Mouse (Mus musculus) left cerebral cortex, postnatal 10 days (tissue): Measurements from ENCODE around the gene Spon1. TPM values are rescaled to one million over a fixed set of nuclear protein-coding genes. Genes with fewer than 3 reads are reported as not detected.

Experiments used
- DNase-seq, 2 experiments: peaks; one replicate each; pipeline ENCODE4 v3.0.0; 2021 to 2022; ENCODE audit warnings: low spot score in 2 of 2, mixed read lengths in 1 of 2; ENCODE audit errors: extremely low spot score in 1 of 2
- intact Hi-C: fragments of 180-260 bp; cut with DNase I; formaldehyde crosslinking; loops from one replicate; pipeline ENCODE4 v1.15.1; 2025
- total RNA-seq, 2 experiments: library from RNA; stranded (reverse); gene quantifications; 2 replicates each; pipeline ENCODE4 v1.2.3; 2021

Gene Spon1
- total RNA-seq, 2 experiments from 2014 or later: 46.6 to 49.5 TPM

DNA sequence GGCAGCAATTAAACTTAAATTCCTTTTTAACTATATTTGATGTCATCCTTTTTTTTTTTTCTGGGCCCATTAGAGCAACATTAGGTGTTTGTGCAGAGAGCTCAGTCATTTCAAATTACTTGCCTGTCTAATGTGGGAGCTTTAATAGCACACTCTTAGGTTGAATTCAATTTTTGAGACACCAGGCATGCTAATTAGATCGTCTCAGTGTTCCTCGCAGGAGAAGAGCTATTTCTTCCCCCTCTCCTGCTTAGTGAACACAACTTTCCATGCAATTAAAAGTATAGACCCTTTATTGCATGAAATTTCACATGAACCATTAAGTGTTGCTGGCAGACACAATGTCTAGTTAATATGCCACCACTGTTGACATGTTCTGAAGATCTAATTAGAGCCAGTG lies 189.6 kb downstream of the Spon1 start:
- DNase-seq: no peak
- intact Hi-C loops: no loop called here

DNA sequence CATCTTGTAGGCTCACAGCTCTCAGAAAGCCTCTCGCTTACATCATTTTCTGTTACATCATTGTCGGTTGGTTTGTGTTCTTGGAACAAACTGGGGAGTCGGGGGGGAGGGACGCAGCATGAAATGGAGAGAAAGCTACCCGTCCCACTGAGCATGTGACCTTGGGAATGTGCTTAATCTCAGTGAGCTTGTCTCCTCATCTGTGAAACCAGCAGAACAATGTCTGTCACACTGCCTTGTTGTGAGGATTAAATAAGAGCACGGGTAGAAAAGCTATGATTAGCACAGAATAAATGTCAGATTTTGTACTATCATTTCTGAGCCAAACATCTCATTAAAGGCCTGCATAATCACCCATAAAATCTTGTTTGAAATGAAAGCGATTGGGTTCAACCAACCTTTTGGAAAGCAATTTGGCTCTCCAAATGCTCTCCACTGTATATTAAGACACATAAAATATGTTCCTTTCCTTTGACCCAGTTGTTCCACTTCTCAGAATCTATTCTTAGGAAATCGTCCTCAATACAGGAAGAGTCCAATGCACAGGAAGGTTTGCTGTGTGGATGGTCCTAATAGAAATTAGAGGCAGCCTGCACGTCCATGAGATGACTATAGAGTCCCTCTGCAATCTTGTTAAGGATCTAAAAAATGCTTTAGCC lies 195.2 kb downstream of the Spon1 start:
- no peak for DNase-seq
- intact Hi-C loops: no loop called here

DNA sequence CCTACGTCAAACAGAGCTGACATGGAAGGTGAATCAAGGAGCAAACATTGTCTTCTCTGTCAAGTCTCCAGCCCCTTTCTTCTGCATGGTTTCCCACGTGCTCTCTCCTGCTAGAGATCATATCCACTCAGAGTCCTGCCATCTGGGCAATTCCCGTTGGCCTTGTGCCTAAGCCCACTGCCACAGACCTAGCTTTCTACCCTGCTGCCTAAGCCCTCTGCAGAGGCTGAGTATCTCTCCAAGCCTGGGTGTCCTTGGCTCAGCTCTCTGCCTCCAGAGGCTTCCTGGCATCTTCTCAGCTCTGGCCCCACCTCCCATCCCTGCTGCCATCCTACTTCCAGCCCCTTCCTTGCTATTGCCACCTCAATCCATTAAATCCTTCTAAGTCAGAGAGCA lies 195.7 kb downstream of the Spon1 start:
- peak; percentile 17 to 48 for DNase-seq
- intact Hi-C loops: no loop called here

DNA sequence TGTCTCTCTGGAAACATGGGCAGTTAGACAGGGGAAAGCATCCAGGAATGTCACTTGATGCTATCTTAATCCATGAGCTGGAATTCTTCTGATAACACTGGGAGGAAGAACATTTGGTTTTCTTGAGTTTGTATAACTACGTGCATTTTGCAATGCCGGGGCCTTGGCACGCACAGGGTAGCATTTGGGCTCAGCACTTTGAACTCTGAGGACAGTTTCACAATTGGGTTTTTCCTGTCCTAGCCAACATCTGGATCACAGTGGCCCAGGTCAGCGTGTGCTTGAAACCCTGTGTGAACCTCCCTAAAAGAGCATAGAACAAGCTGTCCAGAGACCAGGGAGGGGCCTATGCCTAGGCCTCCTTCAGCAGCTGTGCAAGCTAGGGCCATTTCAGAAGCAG lies 196.3 kb downstream of the Spon1 start:
- DNase-seq: no peak
- intact Hi-C loops: no loop called here

DNA sequence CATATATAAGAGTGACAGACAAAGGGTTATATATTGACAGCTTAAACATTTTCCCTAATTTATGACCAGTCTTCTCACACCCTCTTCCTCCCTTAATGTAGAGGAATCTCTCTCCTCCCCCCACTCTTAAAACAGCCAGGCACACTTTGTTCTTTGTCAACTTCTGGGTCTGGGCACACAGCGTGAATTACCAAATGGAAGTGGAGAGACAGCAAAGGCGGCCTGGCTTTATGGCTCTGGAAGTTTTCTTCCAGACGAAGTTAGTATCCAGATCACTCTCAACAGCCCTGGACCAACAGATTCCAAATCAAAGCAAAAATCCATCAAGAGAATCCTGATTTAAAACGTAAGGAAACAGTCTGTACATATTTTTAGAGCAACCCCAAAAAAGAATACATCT lies 198.0 kb downstream of the Spon1 start:
- intact Hi-C loops: no loop called here
- no peak for DNase-seq

DNA sequence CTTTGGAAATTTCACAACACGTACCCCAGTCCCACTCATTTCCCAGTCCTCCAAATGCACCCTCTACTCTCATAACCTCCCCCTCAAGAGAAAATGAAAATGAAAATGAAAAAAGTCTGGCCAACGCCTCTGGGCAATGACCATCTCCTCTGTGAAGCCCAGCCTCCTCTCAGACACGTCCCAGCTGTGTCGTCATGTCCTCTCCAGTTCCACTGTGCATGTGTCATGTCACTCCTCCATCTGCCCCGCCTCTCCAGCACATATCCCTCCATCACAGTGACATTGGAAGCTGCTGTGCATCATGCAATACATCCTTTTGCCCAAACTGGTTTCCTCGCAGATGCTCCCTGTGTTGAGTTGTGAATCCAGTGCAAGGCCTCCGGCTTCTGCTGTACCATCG lies 199.8 kb downstream of the Spon1 start:
- intact Hi-C loops: no loop called here
- DNase-seq: no peak

DNA sequence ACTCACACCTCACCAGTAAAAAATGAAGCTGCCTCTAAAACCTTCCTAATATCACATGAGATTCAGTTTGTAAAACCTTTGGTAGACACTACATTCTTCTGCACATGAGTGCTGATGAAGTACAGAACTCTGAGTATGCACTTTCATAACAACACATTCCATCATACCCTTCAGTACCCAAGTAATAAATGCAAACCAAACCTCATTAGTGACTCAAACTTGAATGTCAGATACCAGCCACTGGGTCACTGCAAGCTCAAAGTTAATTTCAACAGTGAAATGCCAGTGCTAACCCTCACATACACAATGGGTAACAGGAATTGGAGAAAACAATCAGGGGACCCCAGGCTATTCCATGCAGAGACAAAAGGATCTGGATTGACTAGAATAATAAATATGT lies 203.4 kb downstream of the Spon1 start:
- intact Hi-C loops: no loop called here
- DNase-seq: no peak

DNA sequence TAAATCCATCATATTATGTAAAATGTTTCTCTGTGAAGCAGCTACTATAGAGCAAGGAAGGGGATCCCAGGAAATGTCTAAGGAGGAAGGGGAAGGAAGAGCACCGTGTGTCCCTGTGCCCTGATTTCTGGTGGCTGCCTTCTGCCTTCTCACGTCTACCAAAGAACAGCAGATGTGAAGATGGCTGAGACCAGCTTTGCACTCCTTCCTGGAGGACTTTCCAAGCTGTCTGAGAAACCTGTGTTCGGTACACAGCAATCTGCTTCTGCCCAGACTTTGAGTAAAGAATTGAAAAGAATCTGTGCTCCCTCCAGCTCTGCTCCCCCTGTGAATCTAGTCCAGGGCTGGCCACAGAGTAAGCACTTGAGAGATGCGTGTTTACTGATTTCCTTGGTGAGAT lies 206.7 kb downstream of the Spon1 start:
- intact Hi-C loops: no loop called here
- DNase-seq: no peak

DNA sequence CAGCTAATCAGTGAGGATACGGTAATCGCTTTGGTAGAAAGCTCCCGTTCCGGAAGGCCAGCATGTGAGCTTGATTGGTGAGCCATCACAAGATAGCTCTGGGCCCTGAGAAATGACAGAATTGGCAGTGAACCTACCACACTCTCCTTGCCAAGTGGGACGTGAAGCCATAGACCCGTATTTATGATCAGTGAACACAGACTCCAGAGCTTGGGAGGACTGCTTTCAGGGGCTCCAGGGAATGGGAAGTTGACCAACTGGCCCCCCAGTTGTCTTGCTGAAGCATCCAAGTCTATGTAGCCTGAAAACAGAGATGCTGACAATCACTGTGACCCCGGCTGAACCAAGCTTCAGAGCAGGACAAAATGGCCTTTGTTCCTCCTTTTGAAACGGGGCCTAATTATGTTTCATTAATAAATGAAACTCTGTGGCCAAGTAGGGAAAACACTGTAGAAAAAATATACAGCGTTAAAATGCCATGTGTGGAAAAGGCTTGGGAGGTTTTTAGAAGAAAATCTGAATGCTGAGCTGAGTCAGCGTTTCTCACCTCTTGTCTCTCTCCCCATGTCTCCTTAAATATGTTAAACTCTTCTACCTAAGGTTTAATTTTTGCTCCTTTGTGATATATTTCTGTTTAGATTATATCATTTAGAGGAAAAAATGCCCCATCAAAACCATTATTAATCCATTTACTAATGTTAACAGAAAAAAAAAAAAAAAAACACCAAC lies 220.8 kb downstream of the Spon1 start:
- DNase-seq: peak in 1 of 2 experiments; percentile 8
- intact Hi-C loops: no loop called here

DNA sequence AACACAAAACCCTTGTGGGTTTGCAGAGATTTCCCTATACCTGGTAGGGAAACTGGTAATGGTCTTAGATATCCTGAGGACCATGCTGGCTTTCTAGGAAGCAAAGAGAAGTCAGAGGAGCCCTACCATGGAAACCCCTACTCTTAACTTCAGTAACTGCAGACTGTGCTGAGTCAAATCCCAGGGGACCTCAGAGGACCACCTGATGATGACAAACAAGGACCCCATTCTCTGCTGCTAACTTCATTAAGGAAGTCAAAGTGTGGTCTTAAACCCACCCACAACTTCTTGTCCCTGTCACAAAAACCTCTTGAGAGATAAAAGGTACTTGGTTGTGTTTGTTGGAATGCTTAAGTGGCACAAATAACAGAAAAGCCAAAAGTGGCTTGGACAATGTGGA lies 222.4 kb downstream of the Spon1 start:
- intact Hi-C loops: no loop called here
- DNase-seq: no peak

DNA sequence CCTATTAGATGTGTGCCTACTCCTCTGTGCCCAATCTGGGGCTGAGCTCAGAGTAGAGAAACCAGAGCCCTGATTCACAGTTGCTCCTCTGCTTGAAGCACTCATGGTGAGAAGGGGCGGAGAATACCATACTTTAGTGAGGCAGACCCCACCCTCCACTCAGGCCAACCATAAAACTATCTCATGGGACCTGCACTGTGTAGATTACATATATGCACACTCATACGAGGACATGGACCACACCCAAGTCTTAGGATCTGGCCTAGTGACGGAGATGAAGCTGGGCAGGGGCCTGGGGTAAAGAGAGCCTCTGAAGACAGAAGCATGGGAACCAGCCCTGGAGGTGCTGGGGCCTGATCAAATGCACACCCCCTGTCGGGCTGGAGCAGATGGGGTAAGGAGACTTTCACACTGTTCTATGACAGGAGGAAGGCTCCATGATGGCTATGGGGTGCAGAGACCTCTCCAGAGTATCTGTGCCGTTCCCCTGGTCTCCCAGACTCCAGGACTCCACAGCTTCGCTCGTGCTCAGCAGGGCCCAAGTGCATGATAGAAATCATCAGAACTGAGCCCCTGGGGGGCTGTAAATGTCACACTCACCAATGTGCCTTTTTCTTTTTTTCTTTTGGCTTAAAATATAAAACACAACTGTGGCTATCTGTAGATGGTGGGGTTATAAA lies 232.0 kb downstream of the Spon1 start:
- intact Hi-C loops: no loop called here
- no peak for DNase-seq

DNA sequence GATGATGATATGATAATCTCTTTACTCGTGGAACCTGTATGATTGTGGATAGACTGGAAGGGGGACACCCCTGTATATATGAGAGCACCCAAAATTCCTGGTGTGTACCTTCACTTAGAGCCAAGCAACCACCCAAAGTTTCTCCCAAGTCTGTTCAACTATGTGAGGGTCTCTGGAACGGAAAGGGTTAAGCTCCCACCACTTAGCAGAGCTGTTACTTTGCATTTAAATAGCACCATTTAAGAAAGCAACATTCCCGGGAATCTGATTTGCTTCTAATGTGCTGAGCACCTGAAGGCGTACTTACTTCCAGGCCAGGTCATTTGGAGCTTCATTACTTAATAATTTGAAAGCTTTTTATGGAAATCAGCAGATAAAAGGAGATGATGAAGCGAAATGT lies 238.4 kb downstream of the Spon1 start:
- no peak for DNase-seq
- intact Hi-C loops: no loop called here

DNA sequence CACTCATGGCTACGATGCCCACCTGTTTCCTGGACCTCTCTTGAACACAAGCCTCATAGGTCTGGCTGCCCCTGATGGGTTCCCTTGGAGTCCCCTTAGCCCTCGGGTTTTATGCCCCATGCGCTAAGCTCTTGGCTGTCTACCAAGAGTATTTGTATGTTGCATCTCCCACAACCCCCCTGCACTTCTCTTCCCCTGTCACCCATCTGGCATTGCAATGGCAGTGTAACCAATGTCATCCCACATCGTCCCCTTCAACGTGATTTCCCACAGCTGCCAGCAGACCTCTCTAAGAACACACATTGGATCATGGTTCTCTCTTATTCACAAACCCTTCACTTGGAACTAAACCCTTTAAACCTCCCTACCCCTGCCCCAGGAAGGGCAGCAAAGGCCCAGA lies 239.7 kb downstream of the Spon1 start:
- intact Hi-C loops: no loop called here
- DNase-seq: no peak

DNA sequence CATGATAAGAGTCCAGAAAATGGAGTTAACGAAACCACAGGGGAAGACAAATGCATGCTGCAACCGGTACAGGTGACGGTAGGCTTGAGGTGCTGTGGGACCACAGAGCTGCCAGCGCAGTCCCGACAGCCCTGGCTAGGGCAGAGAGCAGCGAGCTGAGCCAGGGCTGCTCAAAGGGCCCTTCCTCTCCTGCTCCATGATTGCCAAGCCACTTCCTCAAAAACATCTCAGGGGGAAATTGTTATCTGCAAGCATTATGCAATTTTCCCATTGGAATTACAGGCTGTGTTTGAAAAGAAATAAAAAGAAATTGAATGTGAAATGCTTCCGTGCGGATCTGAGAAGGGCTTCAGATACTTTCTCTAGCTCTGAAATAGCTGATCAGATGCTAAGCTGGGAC lies 240.7 kb downstream of the Spon1 start:
- intact Hi-C loops: no loop called here
- DNase-seq: no peak

DNA sequence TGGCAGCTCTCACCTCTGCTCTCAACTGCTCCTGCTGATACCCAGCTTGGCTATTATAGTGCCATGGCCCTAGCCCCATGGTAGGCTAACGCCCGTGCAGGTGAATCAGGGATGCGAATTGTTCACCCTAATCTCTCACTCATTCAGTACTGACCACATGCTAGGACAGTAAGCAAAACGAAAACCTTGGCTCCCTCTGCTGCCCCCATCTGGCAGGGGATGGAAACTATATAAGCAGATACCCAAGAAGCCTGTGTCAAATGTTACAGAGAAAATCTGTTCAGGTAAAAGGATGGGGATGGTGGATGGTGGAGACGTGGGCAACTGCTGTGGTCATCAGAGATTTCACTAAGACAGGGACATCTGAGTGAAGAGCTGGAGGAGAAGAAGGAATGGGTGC lies 241.8 kb downstream of the Spon1 start:
- intact Hi-C loops: no loop called here
- no peak for DNase-seq

DNA sequence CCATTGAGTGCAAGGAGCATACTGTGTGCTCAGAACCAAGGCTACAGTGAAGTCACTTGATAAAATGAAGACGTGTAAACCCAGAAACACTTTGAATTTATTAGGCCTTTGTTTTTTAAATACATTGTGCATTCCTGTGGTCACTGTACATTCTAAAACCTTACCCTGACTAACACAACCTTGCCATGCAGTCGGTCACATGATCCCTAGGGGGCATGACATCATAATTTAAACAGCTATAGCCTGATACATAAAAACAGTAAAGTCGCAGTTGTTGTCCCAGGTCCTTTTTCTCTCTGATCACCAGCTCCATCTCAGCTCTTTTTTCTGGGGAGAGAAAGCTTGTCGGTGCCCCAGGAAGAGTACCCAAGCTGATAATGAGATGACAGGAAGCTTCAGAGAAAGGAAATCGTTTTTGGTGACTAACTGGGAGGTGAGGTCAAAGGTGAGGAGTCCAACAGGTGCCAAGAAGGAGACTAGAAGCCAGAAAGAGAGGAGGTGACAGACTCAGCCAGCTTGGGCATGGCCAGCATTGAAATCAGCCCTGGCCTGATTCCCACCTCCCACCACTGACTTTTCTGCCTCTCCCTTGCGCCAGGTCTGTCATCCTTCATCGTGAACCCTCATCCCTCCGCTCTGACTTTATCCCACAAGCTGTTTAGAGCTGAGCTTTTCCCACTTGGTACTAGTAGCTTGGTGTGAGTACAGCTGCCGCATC lies 246.1 kb downstream of the Spon1 start:
- no peak for DNase-seq
- intact Hi-C loops: no loop called here

DNA sequence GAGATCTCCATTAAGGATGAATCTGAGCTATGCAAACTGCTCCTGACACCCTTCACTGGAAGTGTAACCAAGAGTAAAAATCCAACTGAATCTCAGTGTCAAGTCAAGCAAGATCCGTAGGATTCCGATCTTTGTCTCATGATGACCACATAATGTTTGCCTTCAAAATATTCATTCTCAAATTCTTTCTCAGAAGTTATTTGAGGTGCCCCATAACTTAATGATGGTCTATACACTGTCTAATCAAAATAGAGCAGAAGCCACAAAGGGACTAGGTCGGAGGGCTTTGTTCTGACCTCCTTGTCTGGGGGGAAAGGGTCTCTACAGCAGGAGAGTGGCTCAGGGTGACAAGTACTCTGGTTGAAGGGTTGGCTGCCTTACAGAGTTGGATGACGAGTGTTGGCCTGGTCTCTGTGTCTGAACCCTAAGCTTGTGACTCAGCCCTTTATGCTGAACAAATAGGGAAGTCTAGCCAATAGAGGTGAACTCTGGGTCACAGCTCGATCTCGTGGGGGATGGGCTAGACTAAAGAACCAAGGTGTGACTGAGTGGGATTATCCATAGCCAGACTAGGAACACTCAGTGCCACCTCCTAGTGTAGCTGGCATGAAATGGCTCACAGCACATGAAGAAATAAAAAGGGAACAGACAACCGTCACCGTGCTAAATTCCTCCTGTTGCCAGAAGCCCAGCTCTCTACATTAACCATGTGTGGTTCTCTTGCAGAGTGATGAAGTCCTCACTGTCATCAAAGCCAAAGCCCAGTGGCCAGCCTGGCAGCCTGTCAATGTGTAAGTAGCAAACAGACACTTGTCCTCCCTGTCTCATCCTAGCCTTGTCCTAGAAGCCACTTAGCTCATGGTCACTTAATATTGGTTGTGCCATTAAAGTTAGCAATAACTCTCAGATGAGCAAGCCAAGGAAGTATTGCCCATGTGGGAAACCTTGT lies 250.5 kb downstream of the Spon1 start:
- intact Hi-C loops: loop anchor here (5.0 kb wide), 1 partner anchor 639 kb away; no protein-coding TSS in a partner anchor
- DNase-seq: no peak

DNA sequence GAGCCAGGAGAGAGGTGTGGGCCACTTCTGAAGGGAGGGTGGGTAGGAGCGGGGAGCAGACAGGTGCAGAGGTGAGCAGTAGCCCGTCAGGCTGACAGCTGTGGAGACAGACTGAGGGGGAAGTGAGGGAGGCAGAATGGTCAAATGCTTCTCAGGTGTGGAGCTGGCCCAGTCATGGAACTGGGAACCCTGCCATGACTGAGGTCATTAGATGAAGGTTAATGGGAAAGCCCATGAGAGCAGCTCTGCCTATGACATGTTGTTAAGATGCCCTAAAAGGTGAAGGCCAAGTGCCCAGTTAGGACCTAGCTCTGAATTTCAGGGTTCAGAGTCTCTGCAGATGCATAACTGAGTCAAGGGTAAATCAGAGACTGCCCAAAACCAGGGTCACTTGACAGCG lies 253.1 kb downstream of the Spon1 start:
- no peak for DNase-seq
- intact Hi-C loops: loop anchor here (5.0 kb wide), 1 partner anchor 642 kb away; no protein-coding TSS in a partner anchor
